Mouse (Mus musculus) kidney, embryonic 15.5 days (tissue): ENCODE results near the gene Zscan5b. TPM values are rescaled to one million over a fixed set of nuclear protein-coding genes. Genes with fewer than 3 reads are reported as not detected.
A peak's percentile ranks its signal among the peaks of the same experiment; 100 is the strongest.
"Not testable (repeated sequence)": the region's sequence is repeated elsewhere in the genome, so short reads cannot be mapped to it uniquely, and the experiment has no call there.

Experiments
- ATAC-seq: fragments of 200-750 bp; cut with Nextera tagmentation; replicated peaks from 2 replicates; pipeline ENCODE4 v1.8.0; 2017; ENCODE audit warnings: moderate TSS enrichment; ENCODE audit not compliant: low FRiP score
- H3K27ac ChIP-seq: fragments of 300-500 bp; sonication (generic); 2 replicates; pipeline ENCODE4 v1.5.1; 2015; ENCODE audit warnings: mild to moderate bottlenecking, inconsistent platforms
- H3K27me3 ChIP-seq: fragments of 300-500 bp; sonication (generic); 2 replicates; pipeline ENCODE4 v1.6.1; 2015; ENCODE audit warnings: inconsistent platforms
- H3K36me3 ChIP-seq: fragments of 300-500 bp; sonication (generic); 2 replicates; pipeline ENCODE4 v1.6.1; 2015; ENCODE audit warnings: inconsistent platforms
- H3K4me1 ChIP-seq: fragments of 300-500 bp; sonication (generic); 2 replicates; pipeline ENCODE4 v1.6.1; 2015; ENCODE audit warnings: inconsistent platforms
- H3K4me2 ChIP-seq: fragments of 300-500 bp; sonication (generic); 2 replicates; pipeline ENCODE4 v1.6.1; 2015; ENCODE audit warnings: moderate library complexity, mild to moderate bottlenecking, inconsistent platforms
- H3K4me3 ChIP-seq: fragments of 300-500 bp; sonication (generic); replicated peaks from 2 replicates; pipeline ENCODE4 v1.5.1; 2015; ENCODE audit warnings: mild to moderate bottlenecking, inconsistent platforms
- H3K9ac ChIP-seq: fragments of 300-500 bp; sonication (generic); 2 replicates; pipeline ENCODE4 v1.6.1; 2015; ENCODE audit warnings: mild to moderate bottlenecking, inconsistent platforms
- H3K9me3 ChIP-seq: fragments of 300-500 bp; sonication (generic); replicated peaks from 2 replicates; pipeline ENCODE4 v1.6.1; 2016; ENCODE audit warnings: inconsistent platforms
- WGBS: fragments of 180-500 bp; shearing (Covaris S2); methylation state at CpG from one replicate; pipeline ENCODE4 v1.1.7; 2015; ENCODE audit warnings: mixed read lengths; 5-methylcytosine and 5-hydroxymethylcytosine counted together
- polyA plus RNA-seq: library from polyadenylated mRNA; unstranded; fragments of >200 nt; fragmentation: Nextera tagmentation; extraction: Ambion mirVana; gene quantifications from 2 replicates; pipeline ENCODE4 v1.2.1, GENCODE M21; 2015

Gene Zscan5b
- polyA plus RNA-seq: not detected in 2 replicates

- Histone ChIP-seq H3K9ac (no peak within 1 kb of the TSS), H3K4me2 (no peak within 1 kb of the TSS), H3K9me3 (0 out of 2 replicates have a peak, but pooled peaks cover 3% of the 10 kb centered on the region), H3K4me3 (no peak within 1 kb of the TSS), H3K4me1 (no peaks in the 10 kb centered on the region), H3K27me3 (no peaks in the 10 kb centered on the region), H3K27ac (no peak within 1 kb of the TSS), H3K36me3 (no peaks in the 10 kb centered on the region)
- no peak for ATAC-seq
- 92% methylated on average over 12 of the region's 12 CpGs for WGBS
Observed at GRCm38 (mm10) chr7:6221978-6222377, at the start of gene Zscan5b. Zscan5b (plus strand) TSS chr7:6222278.

DNA sequence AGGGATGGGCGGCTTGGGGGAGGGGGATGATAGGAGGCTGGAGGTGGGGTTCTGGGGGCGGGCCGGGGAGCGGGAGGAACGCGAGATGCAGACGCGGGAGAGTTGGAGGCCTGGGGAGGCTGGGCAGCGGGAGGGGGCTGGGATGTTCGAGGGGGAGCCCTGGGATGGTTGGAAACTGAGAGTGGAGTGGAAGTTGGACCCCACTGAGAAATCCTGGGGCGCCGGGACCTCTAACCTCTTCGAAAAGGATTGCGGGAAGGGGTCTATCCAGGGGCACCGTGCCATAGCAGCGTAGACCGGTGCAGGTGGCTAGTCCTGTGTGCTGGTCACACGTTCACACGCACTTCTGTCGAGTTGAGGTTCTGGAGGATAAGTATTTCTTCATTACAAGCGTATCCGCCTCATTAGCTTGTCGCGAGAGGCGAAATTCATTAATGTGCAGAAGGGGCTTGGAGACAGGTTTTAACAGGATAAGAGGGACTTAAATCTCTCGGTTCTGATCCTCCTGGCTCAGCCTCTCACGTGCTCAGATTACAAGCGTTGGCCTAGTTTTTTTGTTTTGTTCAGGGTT lies 49.3 kb upstream of the Zscan5b start:
- H3K27me3 ChIP-seq: no peaks in the 10 kb centered on the region
- ATAC-seq: peak; percentile 34
- WGBS: under 1% methylated on average over 28 of the region's 28 CpGs

GRCm38 (mm10) chr7:6173872-6174271 lies 48.2 kb upstream of the Zscan5b start:
- H3K4me3 ChIP-seq: no peak overlapping the region
- H3K9ac ChIP-seq: no peak overlapping the region

More for the DNA sequence above, 49.3 kb upstream of the Zscan5b start:
- Histone ChIP-seq H3K4me1 (peaks cover 27% of the 10 kb centered on the region), H3K4me3 (peak overlapping the region; percentile 75), H3K4me2 (peak overlapping the region; percentile 89), H3K36me3 (peaks cover 17% of the 10 kb centered on the region), H3K9ac (peak overlapping the region; percentile 78), H3K27ac (peak overlapping the region; percentile 82), H3K9me3 (no peaks in the 10 kb centered on the region)

GRCm38 (mm10) chr7:6174365-6174987 lies 47.6 kb upstream of the Zscan5b start:
- peak overlapping the region; percentile 45; the same call in 1 of the 2 replicates for H3K27ac ChIP-seq
- WGBS: 71% methylated on average over 9 of the region's 9 CpGs
- not testable (repeated sequence) for H3K4me2 ChIP-seq, ATAC-seq, H3K4me3 ChIP-seq, H3K9me3 ChIP-seq, H3K27me3 ChIP-seq, H3K9ac ChIP-seq
- peaks cover 27% of the 10 kb centered on the region for H3K4me1 ChIP-seq
- peaks cover 22% of the 10 kb centered on the region for H3K36me3 ChIP-seq

More at GRCm38 (mm10) chr7:6173872-6174271, 48.2 kb upstream of the Zscan5b start:
- no peaks in the 10 kb centered on the region for H3K27me3 ChIP-seq
- peak overlapping the region; percentile 41; the same call in 1 of the 2 replicates for H3K27ac ChIP-seq
- WGBS: 92% methylated on average over 8 of the region's 8 CpGs
- peaks cover 27% of the 10 kb centered on the region for H3K4me1 ChIP-seq
- no peak overlapping the region for H3K4me2 ChIP-seq
- H3K36me3 ChIP-seq: peaks cover 20% of the 10 kb centered on the region
- no peaks in the 10 kb centered on the region for H3K9me3 ChIP-seq
- ATAC-seq: no peak

DNA sequence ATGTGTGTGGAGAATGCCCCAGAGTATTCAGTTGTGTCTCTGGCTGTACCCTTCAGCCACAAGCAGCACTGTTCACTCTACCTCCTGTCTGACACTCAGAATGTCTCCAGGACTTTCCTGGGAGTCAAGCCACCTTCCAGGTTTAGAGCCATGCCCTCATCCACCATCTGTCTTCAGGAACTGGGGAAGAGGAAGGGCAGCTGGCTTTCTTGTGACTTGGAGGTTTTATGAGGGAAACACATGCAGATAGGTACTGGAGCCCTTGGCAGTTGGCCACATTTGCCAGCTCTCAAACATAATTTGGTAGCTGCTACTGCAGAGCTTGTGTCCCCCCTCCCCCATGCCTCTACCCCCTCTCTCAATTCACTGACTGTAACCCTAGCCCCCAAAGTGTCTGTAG lies 43.1 kb upstream of the Zscan5b start:
- H3K4me1 ChIP-seq: peaks cover 7% of the 10 kb centered on the region; the same call in 1 of the 2 replicates
- H3K27ac ChIP-seq: no peak overlapping the region
- H3K4me2 ChIP-seq: no peak overlapping the region
- no peak overlapping the region for H3K4me3 ChIP-seq
- no peak for ATAC-seq
- peaks cover 43% of the 10 kb centered on the region for H3K36me3 ChIP-seq
- H3K9me3 ChIP-seq: no peaks in the 10 kb centered on the region
- H3K9ac ChIP-seq: no peak overlapping the region
- H3K27me3 ChIP-seq: no peaks in the 10 kb centered on the region

DNA sequence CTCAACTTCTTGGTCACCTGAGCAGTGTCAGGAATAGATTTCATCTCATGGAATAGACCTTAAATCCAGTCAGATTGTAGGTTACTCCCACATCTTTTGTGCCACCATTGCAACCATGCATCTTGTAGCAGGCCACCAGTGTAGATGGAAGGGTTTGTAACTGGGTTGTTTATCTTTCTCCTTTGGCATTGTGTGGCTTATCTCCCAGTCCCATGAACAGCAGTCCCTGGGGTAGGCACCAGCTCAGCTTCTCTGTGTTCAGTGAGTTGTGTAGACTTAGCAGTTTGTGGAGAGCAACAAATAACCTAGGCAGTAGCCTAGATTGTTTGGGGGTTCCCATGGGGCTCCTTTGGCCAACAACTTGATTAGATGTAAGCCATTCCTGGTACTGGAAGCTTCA lies 39.2 kb upstream of the Zscan5b start:
- Histone ChIP-seq H3K4me2 (no peak overlapping the region), H3K4me3 (no peak overlapping the region), H3K27ac (no peak overlapping the region), H3K4me1 (peaks cover 3% of the 10 kb centered on the region; the same call in 1 of the 2 replicates), H3K9me3 (no peaks in the 10 kb centered on the region), H3K27me3 (no peaks in the 10 kb centered on the region), H3K9ac (no peak overlapping the region), H3K36me3 (peaks cover 63% of the 10 kb centered on the region)
- ATAC-seq: no peak

DNA sequence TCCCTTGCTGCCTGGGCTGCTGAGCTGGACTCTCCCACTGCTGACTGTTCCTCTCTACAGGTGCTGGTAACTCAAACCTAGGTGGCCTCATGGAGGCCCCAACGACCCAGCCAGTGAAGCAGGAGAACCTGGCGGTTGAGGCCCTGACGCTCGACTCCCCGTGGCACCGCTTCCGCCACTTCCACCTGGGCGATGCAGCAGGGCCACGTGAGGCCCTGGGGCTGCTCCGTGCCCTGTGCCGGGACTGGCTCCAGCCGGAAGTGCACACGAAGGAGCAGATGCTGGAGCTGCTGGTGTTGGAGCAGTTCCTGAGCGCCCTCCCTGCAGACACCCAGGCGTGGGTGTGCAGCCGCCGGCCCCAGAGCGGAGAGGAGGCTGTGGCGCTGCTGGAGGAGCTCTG lies 38.3 kb upstream of the Zscan5b start:
- Histone ChIP-seq H3K36me3 (peaks cover 70% of the 10 kb centered on the region), H3K4me1 (peaks cover 3% of the 10 kb centered on the region; the same call in 1 of the 2 replicates), H3K4me3 (no peak overlapping the region), H3K27ac (no peak overlapping the region), H3K9ac (no peak overlapping the region), H3K9me3 (no peaks in the 10 kb centered on the region), H3K4me2 (no peak overlapping the region), H3K27me3 (no peaks in the 10 kb centered on the region)
- no peak for ATAC-seq
- WGBS: 94% methylated on average over 19 of the region's 19 CpGs

DNA sequence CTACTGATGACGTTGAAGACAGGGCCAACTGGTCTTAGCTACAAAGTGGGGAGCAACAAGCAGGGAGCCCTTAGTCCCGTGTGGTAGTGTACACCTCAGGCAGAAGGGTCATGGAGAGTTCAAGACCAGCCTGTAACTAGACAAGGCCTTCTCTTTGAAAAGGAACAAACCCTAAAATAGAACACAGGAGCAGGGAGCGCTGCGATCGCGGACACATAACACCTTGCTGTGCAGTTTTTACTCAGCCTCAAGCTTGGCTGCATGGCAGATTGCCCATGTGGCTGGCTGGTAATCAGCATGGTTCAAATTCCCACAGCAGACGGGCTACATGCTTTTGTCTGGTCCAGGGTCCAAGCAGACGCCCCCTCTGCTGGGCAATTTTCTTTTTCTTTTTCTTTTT lies 37.6 kb upstream of the Zscan5b start:
- ATAC-seq: no peak
- WGBS: 86% methylated on average over 8 of the region's 8 CpGs
- Histone ChIP-seq H3K27ac (no peak overlapping the region), H3K4me1 (peaks cover 3% of the 10 kb centered on the region; the same call in 1 of the 2 replicates), H3K36me3 (peaks cover 74% of the 10 kb centered on the region), H3K4me2 (no peak overlapping the region), H3K9ac (no peak overlapping the region), H3K9me3 (no peaks in the 10 kb centered on the region), H3K27me3 (no peaks in the 10 kb centered on the region), H3K4me3 (no peak overlapping the region)

GRCm38 (mm10) chr7:6185391-6185790 lies 36.7 kb upstream of the Zscan5b start:
- H3K27me3 ChIP-seq: no peaks in the 10 kb centered on the region
- no peak overlapping the region for H3K9ac ChIP-seq
- peaks cover 81% of the 10 kb centered on the region for H3K36me3 ChIP-seq
- H3K9me3 ChIP-seq: no peaks in the 10 kb centered on the region
- ATAC-seq: no peak
- H3K4me1 ChIP-seq: peaks cover 3% of the 10 kb centered on the region; the same call in 1 of the 2 replicates
- 93% methylated on average over 1 of the region's 1 CpGs for WGBS
- no peak overlapping the region for H3K4me3 ChIP-seq
- no peak overlapping the region for H3K4me2 ChIP-seq
- H3K27ac ChIP-seq: no peak overlapping the region

- H3K4me2 ChIP-seq: no peak overlapping the region
- H3K4me3 ChIP-seq: no peak overlapping the region
- peaks cover 3% of the 10 kb centered on the region; the same call in 1 of the 2 replicates for H3K4me1 ChIP-seq
- no peak overlapping the region for H3K9ac ChIP-seq
- H3K27me3 ChIP-seq: no peaks in the 10 kb centered on the region
- no peak overlapping the region for H3K27ac ChIP-seq
- WGBS: 83% methylated on average over 2 of the region's 2 CpGs
- H3K9me3 ChIP-seq: no peaks in the 10 kb centered on the region
- no peak for ATAC-seq
- peaks cover 75% of the 10 kb centered on the region for H3K36me3 ChIP-seq
Observed at GRCm38 (mm10) chr7:6186176-6186575, 35.9 kb upstream of the Zscan5b start.

GRCm38 (mm10) chr7:6186756-6187155 lies 35.3 kb upstream of the Zscan5b start:
- H3K36me3 ChIP-seq: peaks cover 75% of the 10 kb centered on the region

DNA sequence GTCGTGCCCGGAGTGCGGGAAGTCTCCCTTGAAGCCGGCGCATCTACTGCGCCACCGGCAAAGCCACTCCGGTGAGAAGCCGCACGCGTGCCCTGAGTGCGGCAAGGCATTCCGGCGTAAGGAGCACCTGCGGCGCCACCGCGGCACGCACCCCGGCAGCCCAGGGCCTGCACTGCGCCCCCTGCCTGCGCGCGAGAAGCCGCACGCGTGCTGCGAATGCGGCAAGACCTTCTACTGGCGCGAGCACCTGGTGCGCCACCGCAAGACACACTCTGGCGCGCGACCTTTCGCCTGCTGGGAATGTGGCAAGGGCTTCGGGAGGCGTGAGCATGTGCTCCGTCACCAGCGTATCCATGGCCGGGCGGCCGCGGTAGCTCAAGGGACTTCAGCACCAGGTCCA lies 32.5 kb upstream of the Zscan5b start:
- Histone ChIP-seq H3K4me3 (no peak overlapping the region), H3K9me3 (no peaks in the 10 kb centered on the region), H3K27me3 (no peaks in the 10 kb centered on the region), H3K4me2 (peak overlapping the region; percentile 28; the same call in 1 of the 2 replicates), H3K9ac (no peak overlapping the region), H3K4me1 (peaks cover 3% of the 10 kb centered on the region; the same call in 1 of the 2 replicates), H3K36me3 (peaks cover 56% of the 10 kb centered on the region), H3K27ac (no peak overlapping the region)
- WGBS: 35% methylated on average over 45 of the region's 45 CpGs
- ATAC-seq: peak; percentile 26; the same call in 1 of the 2 replicates

More at GRCm38 (mm10) chr7:6186756-6187155, 35.3 kb upstream of the Zscan5b start:
- WGBS: 45% methylated on average over 2 of the region's 2 CpGs
- H3K27me3 ChIP-seq: no peaks in the 10 kb centered on the region
- no peaks in the 10 kb centered on the region for H3K9me3 ChIP-seq
- H3K4me2 ChIP-seq: no peak overlapping the region
- peaks cover 3% of the 10 kb centered on the region; the same call in 1 of the 2 replicates for H3K4me1 ChIP-seq
- ATAC-seq: 0 out of 2 replicates have a peak, but pooled peaks have one; percentile 43
- H3K4me3 ChIP-seq: no peak overlapping the region
- no peak overlapping the region for H3K9ac ChIP-seq
- H3K27ac ChIP-seq: no peak overlapping the region
